Mouse (Mus musculus): ENCODE measurements around the gene Gm10799.

DNA sequence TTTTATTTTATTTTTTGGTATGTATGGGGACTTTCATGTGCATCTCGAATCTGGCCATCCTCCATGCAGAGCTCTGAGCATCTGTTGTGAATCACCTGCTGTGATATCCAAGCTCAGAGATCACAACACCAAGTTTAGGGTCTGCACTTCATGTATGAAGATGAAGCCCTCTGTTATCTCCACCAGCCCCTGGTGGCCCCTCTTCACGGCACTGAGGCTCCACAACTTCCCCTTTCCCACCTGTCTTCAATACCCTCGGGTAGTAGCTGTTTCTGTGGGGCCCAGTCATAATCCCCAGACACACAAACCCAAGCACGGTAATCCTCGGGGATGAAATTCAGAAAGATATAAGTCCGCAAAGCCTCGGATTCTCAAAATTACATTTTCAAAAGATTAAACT lies 45.3 kb downstream of the Gm10799 start:
- TF ChIP-seq GATA1 (IDR thresholded peaks at IDR 0.05; ENCODE audit: borderline replicate concordance, low read length) (no peak), FLI1 (IDR thresholded peaks at IDR 0.05; ENCODE audit: low read length) (no peak)
